Mouse (Mus musculus) heart, embryonic 14.5 days (tissue): Measurements from ENCODE around the gene Phlpp1. TPM values are rescaled to one million over a fixed set of nuclear protein-coding genes. Genes with fewer than 3 reads are reported as not detected.
A peak's percentile ranks its signal among the peaks of the same experiment; 100 is the strongest.

Source experiments
- ATAC-seq: fragments of 200-750 bp; cut with Nextera tagmentation; 2 replicates; pipeline ENCODE4 v1.8.0; 2017; ENCODE audit warnings: low read depth, moderate TSS enrichment; ENCODE audit not compliant: insufficient number of reproducible peaks, insufficient read depth, low FRiP score
- H3K27ac ChIP-seq, 2 experiments: fragments of 200-500 bp in 1 of 2; fragments of 300-500 bp in 1 of 2; sonication (generic) in 1 of 2; replicated peaks in 1 of 2; 2 replicates each; pipeline ENCODE4 v1.5.1; 2012 to 2014; ENCODE audit warnings: low read depth in 2 of 2, low read length in 2 of 2, control low read depth in 1 of 2, mild to moderate bottlenecking in 1 of 2, mixed read lengths in 1 of 2; ENCODE audit not compliant: control insufficient read depth in 1 of 2, insufficient read depth in 1 of 2
- H3K27me3 ChIP-seq: fragments of 300-500 bp; sonication (generic); 2 replicates; pipeline ENCODE4 v1.6.1; 2014; ENCODE audit warnings: mild to moderate bottlenecking, low read length, control low read depth; ENCODE audit not compliant: control insufficient read depth, insufficient read depth
- H3K36me3 ChIP-seq: fragments of 300-500 bp; sonication (generic); 2 replicates; pipeline ENCODE4 v1.6.1; 2014; ENCODE audit warnings: mild to moderate bottlenecking, control low read depth, low read length, mixed read lengths; ENCODE audit not compliant: control insufficient read depth, insufficient read depth
- H3K4me1 ChIP-seq, 2 experiments: fragments of 200-500 bp in 1 of 2; fragments of 300-500 bp in 1 of 2; sonication (generic) in 1 of 2; 2 replicates each; pipeline ENCODE4 v1.6.1; 2012 to 2014; ENCODE audit warnings: low read length in 2 of 2, control low read depth in 1 of 2, mixed read lengths in 1 of 2; ENCODE audit not compliant: control insufficient read depth in 2 of 2, insufficient read depth in 2 of 2
- H3K4me2 ChIP-seq: fragments of 300-500 bp; sonication (generic); 2 replicates; pipeline ENCODE4 v1.6.1; 2014; ENCODE audit warnings: mild to moderate bottlenecking, low read length
- H3K4me3 ChIP-seq, 2 experiments: fragments of 200-500 bp in 1 of 2; fragments of 300-500 bp in 1 of 2; sonication (generic) in 1 of 2; 2 replicates each; pipeline ENCODE4 v1.5.1; 2012 to 2014; ENCODE audit warnings: low read length in 2 of 2, mild to moderate bottlenecking in 2 of 2, control low read depth in 1 of 2, low read depth in 1 of 2, moderate library complexity in 1 of 2; ENCODE audit not compliant: control insufficient read depth in 1 of 2, insufficient read depth in 1 of 2
- H3K9ac ChIP-seq: fragments of 300-500 bp; sonication (generic); 2 replicates; pipeline ENCODE4 v1.6.1; 2014; ENCODE audit warnings: mild to moderate bottlenecking, low read length
- H3K9me3 ChIP-seq: fragments of 300-500 bp; sonication (generic); 2 replicates; pipeline ENCODE4 v1.6.1; 2016; ENCODE audit warnings: low read length, control low read depth; ENCODE audit not compliant: control insufficient read depth
- WGBS: fragments of 180-500 bp; shearing (Covaris S2); extraction: QIAGEN DNeasy Blood & Tissue Kit; methylation state at CpG from one replicate; pipeline ENCODE4 v1.1.7; 2014; 5-methylcytosine and 5-hydroxymethylcytosine counted together
- polyA plus RNA-seq: library from polyadenylated mRNA; unstranded; fragments of >200 nt; fragmentation: Nextera tagmentation; extraction: Ambion mirVana; gene quantifications from 2 replicates; pipeline ENCODE4 v1.2.1, GENCODE M21; 2014

Gene Phlpp1
- polyA plus RNA-seq, 1 experiment from 2014 or later: 6.7 TPM

GRCm38 (mm10) chr1:106175360-106175759, 3.8 kb downstream of the Phlpp1 start:
- H3K9me3 ChIP-seq: no peaks in the 10 kb centered on the region
- peak overlapping the region in 1 of 2 experiments; percentile 96; a peak in 1 of 4 replicates for H3K4me3 ChIP-seq
- no peaks in the 10 kb centered on the region for H3K36me3 ChIP-seq
- H3K9ac ChIP-seq: peak overlapping the region; percentile 52; the same call in 1 of the 2 replicates
- peaks cover 4 to 34% of the 10 kb centered on the region in 2 experiments; a peak in 3 of 4 replicates for H3K4me1 ChIP-seq
- H3K27me3 ChIP-seq: no peaks in the 10 kb centered on the region
- H3K27ac ChIP-seq: no peak overlapping the region
- no peak for ATAC-seq
- H3K4me2 ChIP-seq: peak overlapping the region; percentile 91
- 43% methylated on average over 3 of the region's 3 CpGs for WGBS

GRCm38 (mm10) chr1:106176791-106177190, 5.2 kb downstream of the Phlpp1 start:
- H3K4me3 ChIP-seq: no peak overlapping the region
- no peaks in the 10 kb centered on the region for H3K36me3 ChIP-seq
- no peak overlapping the region for H3K9ac ChIP-seq
- H3K4me1 ChIP-seq: peaks cover 6 to 38% of the 10 kb centered on the region in 2 experiments; a peak in 3 of 4 replicates
- no peak overlapping the region for H3K27ac ChIP-seq
- WGBS: 43% methylated on average over 1 of the region's 1 CpGs
- H3K9me3 ChIP-seq: no peaks in the 10 kb centered on the region
- no peak for ATAC-seq
- no peaks in the 10 kb centered on the region for H3K27me3 ChIP-seq
- peak overlapping the region; percentile 91 for H3K4me2 ChIP-seq

- no peak overlapping the region for H3K4me3 ChIP-seq
- H3K36me3 ChIP-seq: no peaks in the 10 kb centered on the region
- no peaks in the 10 kb centered on the region for H3K9me3 ChIP-seq
- H3K9ac ChIP-seq: no peak overlapping the region
- no peak for ATAC-seq
- no peak overlapping the region for H3K4me2 ChIP-seq
- 69% methylated on average over 8 of the region's 8 CpGs for WGBS
- H3K27me3 ChIP-seq: no peaks in the 10 kb centered on the region
- no peak overlapping the region for H3K27ac ChIP-seq
- H3K4me1 ChIP-seq: peaks cover 6 to 38% of the 10 kb centered on the region in 2 experiments; a peak in 3 of 4 replicates
Observed at GRCm38 (mm10) chr1:106177868-106178790, 6.6 kb downstream of the Phlpp1 start.

GRCm38 (mm10) chr1:106183701-106184100, 12.1 kb downstream of the Phlpp1 start:
- no peak for ATAC-seq
- H3K27ac ChIP-seq: 0 out of 4 replicates have a peak overlapping the region, but pooled peaks of 1 of the 2 experiments have one; percentile 35

GRCm38 (mm10) chr1:106184780-106185460, 13.4 kb downstream of the Phlpp1 start:
- no peaks in the 10 kb centered on the region for H3K9me3 ChIP-seq
- H3K4me1 ChIP-seq: peaks cover 2 to 16% of the 10 kb centered on the region in 2 experiments; a peak in 3 of 4 replicates
- H3K9ac ChIP-seq: no peak overlapping the region
- WGBS: 73% methylated on average over 4 of the region's 4 CpGs
- no peak overlapping the region for H3K4me3 ChIP-seq
- no peaks in the 10 kb centered on the region for H3K27me3 ChIP-seq
- no peak overlapping the region for H3K4me2 ChIP-seq
- no peak for ATAC-seq
- peak overlapping the region in 1 of 2 experiments; percentile 35; a peak in 1 of 4 replicates for H3K27ac ChIP-seq
- no peaks in the 10 kb centered on the region for H3K36me3 ChIP-seq

More at GRCm38 (mm10) chr1:106183701-106184100, 12.1 kb downstream of the Phlpp1 start:
- H3K4me3 ChIP-seq: no peak overlapping the region
- H3K4me2 ChIP-seq: no peak overlapping the region
- H3K9ac ChIP-seq: no peak overlapping the region
- H3K9me3 ChIP-seq: no peaks in the 10 kb centered on the region
- H3K27me3 ChIP-seq: no peaks in the 10 kb centered on the region
- H3K36me3 ChIP-seq: no peaks in the 10 kb centered on the region
- peaks cover 2 to 16% of the 10 kb centered on the region in 2 experiments; a peak in 3 of 4 replicates for H3K4me1 ChIP-seq
- 95% methylated on average over 2 of the region's 2 CpGs for WGBS

- Histone ChIP-seq H3K4me3 (no peak overlapping the region), H3K4me1 (peaks cover 2 to 16% of the 10 kb centered on the region in 2 experiments; a peak in 3 of 4 replicates), H3K36me3 (no peaks in the 10 kb centered on the region), H3K9ac (no peak overlapping the region), H3K27ac (0 out of 4 replicates have a peak overlapping the region, but pooled peaks of 1 of the 2 experiments have one; percentile 17), H3K9me3 (no peaks in the 10 kb centered on the region), H3K27me3 (no peaks in the 10 kb centered on the region), H3K4me2 (no peak overlapping the region)
- no peak for ATAC-seq
- 66% methylated on average over 2 of the region's 2 CpGs for WGBS
Observed at GRCm38 (mm10) chr1:106185461-106185924, 13.9 kb downstream of the Phlpp1 start.

- Histone ChIP-seq H3K9me3 (no peaks in the 10 kb centered on the region), H3K27me3 (no peaks in the 10 kb centered on the region), H3K4me2 (no peak overlapping the region), H3K36me3 (no peaks in the 10 kb centered on the region), H3K9ac (no peak overlapping the region), H3K4me1 (peaks cover 2 to 10% of the 10 kb centered on the region in 2 experiments; a peak in 3 of 4 replicates), H3K27ac (no peak overlapping the region), H3K4me3 (no peak overlapping the region)
- WGBS: 68% methylated on average over 2 of the region's 2 CpGs
- ATAC-seq: no peak
Observed at GRCm38 (mm10) chr1:106186062-106186461, 14.5 kb downstream of the Phlpp1 start.
